Mouse (Mus musculus) spleen, postnatal 10 days (tissue): ENCODE measurements around the gene Nr2f2.

ENCODE experiments used
- DNase-seq, 2 experiments: peaks; one replicate each; pipeline ENCODE4 v3.0.0; 2021 to 2022; ENCODE audit warnings: low spot score in 2 of 2

Gene Nr2f2

DNA sequence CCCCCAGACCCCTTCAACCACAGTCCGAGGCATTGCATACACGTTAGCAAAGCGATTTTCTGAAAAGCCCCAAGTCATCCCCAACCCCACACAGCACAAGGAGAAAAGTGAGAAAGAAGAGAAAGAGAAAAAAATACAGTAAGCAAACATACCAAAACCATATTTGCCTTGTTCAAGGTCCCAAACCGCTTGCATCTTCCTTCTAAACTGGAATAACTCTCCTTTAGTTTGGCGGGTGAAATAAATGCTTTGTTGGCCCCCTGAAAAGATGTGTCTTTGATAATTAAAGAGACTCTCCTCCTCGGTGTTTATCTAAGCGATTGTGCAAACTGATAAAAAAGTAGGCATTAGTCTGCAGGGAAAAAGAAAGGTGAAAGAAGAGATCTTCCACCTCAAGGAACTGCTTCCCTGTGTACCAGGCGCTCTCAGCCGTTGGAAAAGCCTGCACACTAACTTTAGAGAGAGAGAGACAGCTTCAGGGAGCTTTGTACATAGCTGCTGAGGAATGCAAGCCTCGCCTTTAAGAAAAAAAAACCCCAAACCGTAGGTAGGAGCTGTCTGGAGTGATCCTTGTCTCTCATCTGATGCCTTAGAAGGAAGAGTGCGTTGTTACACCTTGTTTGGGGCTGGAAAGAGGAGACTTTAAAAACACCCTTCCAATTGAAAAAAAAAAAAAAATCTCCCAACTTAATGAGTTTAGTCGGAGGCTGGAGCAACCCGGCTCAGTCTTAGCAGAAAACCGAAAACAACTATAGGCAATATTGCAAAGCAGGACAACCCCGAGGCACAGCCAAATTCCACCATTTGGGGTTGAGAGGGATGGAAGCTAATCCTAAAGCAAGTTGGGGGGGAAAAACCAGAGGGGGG is at the start of gene Nr2f2:
Nr2f2 (minus strand) TSS at position 795 of the 867 bp plus-strand sequence.
- DNase-seq: no peak

GRCm38 (mm10) chr7:70414461-70414860 is 47.9 kb upstream of the Nr2f2 start:
- no peak for DNase-seq

DNA sequence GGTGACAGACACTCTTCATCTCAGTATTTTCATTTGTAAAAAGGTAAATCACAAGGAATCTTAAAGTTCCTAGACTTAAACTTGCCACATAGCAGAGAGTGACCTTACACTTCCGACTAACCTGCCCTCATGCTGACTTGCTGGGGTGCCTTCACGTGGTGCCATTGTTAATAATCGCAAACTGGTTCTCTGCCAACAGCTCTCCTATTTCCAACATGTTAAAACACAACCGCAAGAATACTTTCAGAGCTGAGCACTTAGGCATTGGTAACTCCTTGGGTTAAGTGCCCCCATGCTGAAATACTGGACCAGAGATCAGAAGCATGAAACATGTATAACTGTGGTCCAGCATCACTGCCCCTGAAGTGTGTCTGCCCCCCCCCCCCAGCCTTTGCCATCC is 47.1 kb upstream of the Nr2f2 start:
- no peak for DNase-seq

DNA sequence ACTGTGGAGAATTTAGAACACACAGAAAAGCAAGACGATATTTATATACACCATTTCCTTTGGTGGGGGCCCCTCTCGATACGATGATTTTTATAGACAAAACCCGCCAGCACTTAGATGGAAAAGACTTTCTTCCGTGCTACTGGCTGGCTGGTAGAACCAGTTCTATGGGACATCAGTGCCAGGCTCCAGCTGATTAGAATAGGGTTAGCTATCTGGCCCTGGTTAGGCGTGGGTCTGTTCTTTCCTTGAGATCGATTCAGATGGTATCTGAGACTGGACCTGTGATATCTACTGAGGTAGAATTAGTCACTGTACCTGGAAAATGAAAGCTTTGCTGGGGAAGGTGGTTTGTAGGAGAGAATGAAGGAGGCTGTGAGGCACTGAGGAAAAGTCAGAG is 46.4 kb upstream of the Nr2f2 start:
- no peak for DNase-seq

DNA sequence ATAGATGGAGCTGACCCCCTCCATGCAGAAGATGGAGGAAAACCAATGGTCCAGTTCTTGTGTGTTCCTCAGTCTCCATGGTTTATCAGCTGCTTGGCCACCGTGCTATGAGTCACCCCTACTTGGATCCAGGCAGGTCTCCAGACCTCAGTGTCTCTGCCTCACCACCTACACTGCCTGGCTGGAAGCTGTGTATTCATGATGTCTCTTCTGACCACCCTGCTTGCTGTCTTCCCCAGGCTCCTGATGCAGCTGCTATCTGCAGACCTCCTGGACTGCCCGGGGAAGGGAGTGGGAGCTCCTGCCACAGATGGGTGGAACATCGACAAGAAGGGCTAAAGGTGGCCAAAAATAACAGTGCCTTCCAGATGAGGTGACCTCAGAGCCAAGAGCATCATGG is 43.8 kb upstream of the Nr2f2 start:
- no peak for DNase-seq

DNA sequence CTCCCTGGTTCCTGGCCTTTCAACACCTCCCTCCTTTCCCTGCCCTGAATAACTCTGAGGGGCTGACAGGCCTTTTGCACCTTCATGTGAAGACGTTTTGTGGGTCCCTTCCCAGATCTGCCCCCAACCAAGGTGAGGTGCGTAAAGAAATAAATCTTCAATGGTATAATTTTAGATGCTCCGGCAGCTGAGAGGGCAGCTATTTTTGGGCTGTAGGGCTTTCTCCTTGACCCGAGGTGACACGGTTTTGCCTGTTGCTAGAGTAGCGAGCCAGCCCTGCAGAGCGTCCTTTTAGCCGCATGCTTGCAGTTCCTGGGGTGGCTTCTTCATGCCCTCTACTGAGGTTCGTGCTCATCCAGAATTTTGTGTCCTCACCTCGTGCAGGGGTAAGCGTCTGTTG is 43.4 kb upstream of the Nr2f2 start:
- DNase-seq: no peak

DNA sequence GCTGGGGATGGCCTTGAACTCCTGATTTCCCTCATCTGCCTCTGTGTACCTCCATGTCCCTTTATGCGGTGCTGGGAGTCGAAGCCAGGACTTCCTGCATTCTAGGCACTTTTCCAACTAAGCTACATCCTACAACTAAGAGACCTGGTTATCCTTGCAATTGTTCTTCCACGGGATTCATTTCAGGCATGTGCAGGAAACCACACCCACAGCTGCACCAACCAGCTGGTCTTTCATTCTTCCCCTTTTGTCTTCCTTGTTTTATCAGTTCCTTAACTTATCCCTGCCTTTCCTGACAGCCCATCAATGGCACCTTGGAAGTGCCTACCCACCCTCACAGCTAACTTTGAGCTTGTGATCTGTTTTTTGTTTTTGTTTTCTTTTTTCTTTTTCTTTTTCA is 42.3 kb upstream of the Nr2f2 start:
- DNase-seq: no peak

GRCm38 (mm10) chr7:70407123-70407522 is 40.6 kb upstream of the Nr2f2 start:
- no peak for DNase-seq

DNA sequence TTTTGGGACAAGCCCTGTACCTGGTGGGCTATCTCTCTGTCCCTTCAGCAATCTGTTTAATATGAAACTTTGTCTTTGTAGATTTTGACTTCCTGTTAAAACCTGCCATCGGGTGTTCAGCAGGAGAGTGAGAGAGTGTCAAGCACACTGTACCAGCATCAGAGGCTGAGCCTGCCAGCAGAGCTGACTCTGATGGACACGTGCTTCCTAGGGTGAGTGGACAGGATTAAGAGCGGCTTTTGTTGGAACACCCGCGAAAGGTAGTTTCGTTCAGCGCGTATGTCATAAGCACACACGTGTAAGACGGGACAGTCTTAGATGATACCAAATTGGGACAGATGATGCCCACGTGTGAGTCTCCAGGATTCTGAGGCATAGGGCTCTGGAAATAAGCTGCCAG is 40.0 kb upstream of the Nr2f2 start:
- DNase-seq: no peak

DNA sequence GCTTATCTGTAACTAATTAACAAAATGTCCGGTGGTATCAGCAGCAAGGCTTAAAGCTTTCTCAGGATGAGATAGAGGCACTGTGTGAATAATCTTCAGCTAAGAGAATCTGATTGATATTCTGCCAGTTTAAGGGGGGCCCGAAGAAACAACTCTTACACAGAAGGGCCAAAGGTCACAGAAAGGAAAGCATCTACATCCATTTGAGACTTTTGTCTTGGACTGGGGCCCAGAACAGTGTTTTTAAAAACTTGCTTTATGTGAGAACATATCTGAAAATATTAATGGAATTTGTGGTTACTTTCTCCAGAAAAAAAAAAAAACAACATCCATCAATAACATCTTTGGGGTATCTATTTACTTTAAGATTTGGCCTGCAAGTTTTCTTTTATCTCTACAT is 38.9 kb upstream of the Nr2f2 start:
- no peak for DNase-seq

DNA sequence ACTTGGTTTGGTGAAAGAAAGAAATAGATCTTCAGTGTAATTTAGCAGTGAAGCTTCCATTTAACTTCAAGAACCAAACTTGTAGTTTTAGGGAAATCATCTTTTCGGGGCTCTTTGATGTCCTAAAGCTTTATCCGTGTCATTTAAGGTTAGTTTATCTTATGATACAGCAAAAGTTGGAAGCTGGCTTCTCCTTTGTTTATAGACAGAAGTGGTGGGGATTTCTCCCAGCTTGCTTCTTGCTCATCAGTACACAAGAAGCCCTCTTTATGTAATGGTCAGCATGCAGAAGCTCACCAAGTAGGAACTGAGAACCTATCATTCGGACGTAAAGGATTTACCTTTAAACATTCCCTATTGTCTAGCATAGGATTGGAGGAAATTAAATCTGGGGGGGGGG is 16.3 kb upstream of the Nr2f2 start:
- no peak for DNase-seq

DNA sequence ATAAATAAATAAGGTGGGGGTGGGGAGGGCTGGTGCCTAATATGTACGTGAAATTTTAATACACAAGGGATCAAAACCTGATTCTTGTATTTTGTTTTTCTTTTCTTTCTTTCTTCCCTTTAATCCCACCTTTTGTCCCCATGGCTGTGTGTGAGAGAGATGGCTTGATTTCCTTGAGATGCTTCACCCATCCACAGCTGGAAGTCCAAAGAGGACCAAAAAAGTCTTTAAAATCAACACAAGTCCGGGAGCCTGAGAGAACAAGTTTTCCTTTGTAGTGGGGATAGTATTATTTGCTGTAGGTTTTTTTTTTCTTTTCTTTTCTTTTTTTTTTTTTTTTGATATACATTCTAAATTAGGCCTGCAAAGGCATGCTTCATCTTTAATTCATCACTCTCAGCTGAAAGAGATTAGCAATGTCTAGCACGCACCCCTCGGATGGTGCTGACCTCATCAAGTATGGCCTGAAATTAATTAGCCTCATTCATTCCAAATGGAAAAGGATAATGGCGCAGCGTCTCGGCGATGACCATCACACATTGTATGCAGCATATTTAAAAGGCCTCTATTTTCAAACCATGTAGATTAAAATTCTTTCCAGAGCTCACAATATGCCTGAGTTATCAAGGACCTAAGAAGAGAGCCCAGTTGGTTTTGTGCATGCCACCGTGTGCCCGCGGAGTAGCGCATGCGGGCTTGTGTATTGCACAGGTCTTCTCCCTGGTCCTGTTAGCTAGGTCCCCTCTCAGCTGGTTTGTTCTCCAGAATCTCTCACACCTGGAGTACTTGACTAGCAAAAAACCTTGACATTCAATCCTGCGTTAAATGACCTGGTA is 15.1 kb upstream of the Nr2f2 start:
- DNase-seq: no peak

GRCm38 (mm10) chr7:70380943-70381342 is 14.4 kb upstream of the Nr2f2 start:
- DNase-seq: no peak

DNA sequence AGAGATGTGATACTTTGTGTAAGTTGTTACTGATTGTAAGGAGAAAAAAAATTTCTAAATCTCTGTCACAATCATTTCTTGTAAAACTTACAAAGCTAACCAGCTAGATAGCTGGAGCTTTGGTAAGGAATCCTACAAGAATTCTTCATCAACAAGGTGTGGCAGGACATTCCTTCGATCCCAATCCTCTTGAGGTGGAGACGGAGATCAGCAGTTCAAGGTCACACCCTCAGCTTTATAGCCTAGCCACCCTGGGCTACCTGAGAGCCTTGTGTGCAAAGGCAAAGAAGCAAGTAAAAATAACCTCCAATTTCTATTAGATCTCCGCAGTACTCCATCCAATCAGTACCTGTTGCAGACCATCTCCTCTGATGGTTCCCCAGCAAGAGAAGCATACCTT is 13.7 kb upstream of the Nr2f2 start:
- no peak for DNase-seq

DNA sequence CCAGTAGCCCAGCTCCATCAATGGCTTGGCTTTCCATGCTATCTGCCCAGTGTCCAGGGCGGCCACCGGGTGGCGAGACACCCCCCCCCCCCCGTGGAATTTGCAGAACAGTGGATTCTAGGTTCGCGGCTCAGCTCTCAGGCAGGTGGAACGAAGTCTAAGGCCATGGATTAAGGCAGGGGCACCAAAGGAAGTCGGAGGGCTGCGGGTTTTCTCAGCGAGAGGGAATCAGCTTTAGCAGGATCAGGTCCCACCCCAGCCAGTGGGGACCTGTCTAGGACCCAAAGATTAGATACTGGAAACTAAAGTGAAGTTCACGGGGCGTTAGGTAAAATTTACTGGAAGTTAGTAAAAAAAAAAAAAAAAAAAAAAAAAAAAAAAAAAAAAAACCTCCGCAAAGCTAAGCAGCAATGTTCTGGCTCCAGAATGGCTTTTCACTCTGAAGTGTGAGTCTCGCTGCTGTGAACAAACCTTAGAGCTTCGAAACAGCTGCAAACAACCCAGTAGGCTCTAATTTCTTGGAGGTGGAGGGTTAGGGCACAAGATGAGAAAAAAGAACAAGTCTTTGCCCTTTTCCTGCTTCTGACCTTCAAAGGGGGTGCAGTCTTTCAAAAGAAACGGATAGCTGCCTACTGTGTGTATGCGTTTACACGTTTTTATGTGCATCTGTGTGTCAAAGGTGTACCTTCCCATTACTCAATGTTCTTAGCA is 4.2 kb upstream of the Nr2f2 start:
- DNase-seq: no peak

DNA sequence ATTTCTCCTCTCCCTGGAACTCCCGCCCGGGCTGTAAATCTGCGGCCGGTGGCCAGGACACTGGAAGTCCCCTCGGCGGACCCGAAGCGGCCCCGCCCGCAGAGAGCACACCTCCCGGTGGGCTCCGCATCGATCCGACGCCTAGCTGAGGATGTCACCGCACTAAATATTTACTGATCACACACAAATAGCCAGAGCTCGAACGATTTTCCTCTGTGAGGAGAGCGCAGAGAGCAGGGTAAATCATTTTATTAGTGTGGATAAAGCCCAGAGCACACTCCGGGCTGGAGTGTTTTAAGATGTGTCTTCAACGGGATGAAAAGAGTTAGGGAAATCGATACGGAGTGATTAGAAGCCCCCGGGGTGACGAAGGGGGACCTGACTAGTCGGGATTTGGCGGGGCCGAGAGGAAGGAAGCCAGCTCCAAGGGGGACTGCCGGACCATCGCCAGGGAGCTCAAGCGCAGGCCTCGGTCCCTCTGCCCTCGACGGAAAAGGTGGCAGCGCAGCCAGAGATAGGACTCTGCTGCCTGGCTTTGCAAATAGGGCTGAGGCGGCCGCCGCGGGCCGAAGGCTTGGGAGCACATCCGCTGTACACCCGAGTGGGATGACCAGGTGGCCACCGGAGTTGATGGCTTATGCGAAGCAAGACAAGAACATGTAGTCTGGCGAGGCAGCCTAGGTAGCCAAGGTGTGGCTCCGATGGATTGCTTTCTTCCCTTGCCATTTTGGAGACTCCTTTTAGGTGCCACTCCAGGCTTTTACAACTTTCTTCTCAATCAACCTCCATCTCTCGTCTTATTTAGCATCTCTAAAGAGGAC is 3.4 kb upstream of the Nr2f2 start:
- DNase-seq: no peak

DNA sequence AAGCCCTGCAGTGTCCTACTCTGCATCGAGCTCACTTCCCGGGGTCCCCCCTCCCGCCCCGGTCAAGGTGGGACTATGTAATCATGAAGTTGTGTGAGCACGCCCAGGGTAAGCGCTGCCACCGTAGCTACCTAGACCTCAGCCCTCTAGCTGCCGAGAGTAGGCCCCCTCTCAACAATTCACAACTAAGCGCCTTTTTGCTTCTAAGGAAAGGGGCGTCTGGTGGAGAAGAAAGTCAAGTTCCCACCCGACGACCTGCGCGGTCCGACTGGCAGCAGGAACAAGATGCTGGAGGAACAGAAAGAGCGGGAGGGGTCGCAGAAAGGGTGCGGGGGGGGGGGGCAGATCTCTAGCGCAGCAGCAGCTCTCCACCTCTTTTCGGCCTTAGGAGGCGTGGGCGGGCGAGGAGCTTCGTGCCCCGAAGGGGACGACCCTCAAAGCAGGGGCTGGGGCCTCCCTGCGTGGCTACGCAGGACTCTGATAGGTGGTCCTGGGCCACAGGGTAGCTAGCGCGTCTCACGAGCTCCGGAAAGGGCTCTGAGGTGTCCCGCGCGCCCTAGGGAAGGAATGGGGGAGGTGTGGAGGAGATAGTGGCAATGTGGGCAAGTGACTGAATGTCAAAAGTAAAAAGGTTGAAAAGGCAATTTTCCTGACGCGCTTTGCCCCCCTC is 2.7 kb upstream of the Nr2f2 start:
- no peak for DNase-seq

GRCm38 (mm10) chr7:70368751-70369060 is 2.2 kb upstream of the Nr2f2 start:
- no peak for DNase-seq

DNA sequence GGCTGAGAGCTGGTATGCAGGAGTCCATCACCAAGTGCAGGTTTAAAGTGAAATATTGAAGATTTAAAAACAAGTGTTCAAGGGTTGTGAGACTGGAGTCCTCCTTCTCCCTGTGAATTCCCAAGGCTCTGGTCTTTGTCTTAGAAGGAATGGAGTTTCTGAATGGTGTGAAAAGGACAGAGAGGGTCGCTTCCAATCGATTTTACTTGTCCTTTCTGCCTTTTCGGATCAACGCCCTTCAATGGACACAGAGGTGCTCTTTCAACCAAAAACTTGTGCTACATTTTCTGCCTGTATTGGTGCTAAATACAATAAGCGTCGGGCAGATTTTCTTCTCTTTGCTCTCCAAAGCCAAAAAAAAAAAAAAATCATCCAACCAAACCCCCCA is 1.7 kb upstream of the Nr2f2 start:
- DNase-seq: no peak

DNA sequence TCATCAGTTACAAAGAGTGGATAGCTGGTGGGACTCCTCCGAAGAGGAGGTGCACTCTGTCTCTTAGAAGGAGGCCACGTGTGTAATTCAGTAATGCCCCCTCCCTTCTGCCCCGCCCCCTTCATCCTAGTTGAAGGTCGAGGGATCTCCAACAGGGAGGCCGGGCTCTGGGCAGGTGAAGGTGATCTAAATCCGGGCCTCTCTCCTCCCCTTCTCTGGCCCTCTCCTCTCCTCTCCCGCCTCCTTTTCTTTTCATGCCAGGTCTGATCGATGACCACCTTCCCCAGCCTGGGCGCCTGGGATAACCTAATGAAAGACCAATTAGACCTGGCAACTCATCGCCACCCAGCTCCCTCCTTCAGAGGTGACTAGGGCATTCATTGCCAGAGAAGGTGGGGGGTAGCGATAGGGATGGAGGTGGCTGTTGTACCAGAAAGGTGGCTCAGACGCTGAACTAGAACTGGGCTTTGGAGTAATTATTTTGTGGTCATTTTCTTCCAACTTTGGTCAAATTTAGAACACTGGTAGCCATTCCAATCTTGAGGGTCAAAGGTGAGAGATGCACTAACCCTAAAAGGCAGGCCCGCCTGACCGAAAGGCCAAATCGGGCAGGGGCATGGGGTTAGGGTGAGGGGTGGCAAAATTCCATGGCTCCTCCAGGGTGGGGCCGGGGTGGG is 1.2 kb upstream of the Nr2f2 start:
- DNase-seq: no peak

GRCm38 (mm10) chr7:70366808-70367095 is 217 bp upstream of the Nr2f2 start:
- no peak for DNase-seq
